Mouse (Mus musculus) spleen, adult 2 months (tissue): ENCODE results near the gene Krt1.

Source experiments
- CTCF ChIP-seq: fragments of 200-500 bp; IDR thresholded peaks from 2 replicates; pipeline ENCODE4 v1.5.1; 2011; ENCODE audit warnings: mild to moderate bottlenecking, inconsistent platforms; ENCODE audit not compliant: insufficient read depth, insufficient read length, insufficient replicate concordance; ENCODE audit errors: extremely low read depth
- POLR2A ChIP-seq: fragments of 200-500 bp; IDR thresholded peaks from 2 replicates; pipeline ENCODE4 v1.6.1; 2011; ENCODE audit warnings: low read depth, low read length, inconsistent platforms

DNA sequence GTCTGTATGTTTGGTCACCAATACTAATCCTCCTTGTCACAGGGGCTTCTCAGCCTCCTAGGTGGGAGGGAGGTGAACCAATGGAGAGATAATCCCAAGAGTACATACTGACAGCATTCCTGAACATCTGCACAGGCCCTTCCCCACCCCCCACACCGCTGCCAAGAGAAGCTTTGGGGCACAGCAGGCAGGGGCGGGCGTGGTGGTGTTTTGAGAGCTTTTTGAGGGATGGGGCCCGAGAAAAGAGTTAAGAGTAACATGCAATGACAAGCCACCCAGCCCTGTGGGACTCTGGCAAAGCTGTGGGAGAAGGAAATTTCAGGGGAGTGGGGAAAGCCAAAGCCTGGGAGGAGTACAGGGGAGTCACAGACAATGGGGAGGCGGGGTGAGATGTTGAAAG lies 3.7 kb upstream of the Krt1 start:
- TF ChIP-seq CTCF (no peak), POLR2A (no peak)
